Mouse (Mus musculus) CD4-positive naive resting alpha-beta T cell, adult 76 days (primary cell): ENCODE measurements around the gene Hdac6. TPM values are rescaled to one million over a fixed set of nuclear protein-coding genes. Genes with fewer than 3 reads are reported as not detected.

ENCODE experiments used
- total RNA-seq: library from RNA; stranded (reverse); gene quantifications from one replicate; pipeline ENCODE4 v1.2.4, GENCODE M21; 2023

The Hdac6 gene
- 17.4 TPM for total RNA-seq

DNA sequence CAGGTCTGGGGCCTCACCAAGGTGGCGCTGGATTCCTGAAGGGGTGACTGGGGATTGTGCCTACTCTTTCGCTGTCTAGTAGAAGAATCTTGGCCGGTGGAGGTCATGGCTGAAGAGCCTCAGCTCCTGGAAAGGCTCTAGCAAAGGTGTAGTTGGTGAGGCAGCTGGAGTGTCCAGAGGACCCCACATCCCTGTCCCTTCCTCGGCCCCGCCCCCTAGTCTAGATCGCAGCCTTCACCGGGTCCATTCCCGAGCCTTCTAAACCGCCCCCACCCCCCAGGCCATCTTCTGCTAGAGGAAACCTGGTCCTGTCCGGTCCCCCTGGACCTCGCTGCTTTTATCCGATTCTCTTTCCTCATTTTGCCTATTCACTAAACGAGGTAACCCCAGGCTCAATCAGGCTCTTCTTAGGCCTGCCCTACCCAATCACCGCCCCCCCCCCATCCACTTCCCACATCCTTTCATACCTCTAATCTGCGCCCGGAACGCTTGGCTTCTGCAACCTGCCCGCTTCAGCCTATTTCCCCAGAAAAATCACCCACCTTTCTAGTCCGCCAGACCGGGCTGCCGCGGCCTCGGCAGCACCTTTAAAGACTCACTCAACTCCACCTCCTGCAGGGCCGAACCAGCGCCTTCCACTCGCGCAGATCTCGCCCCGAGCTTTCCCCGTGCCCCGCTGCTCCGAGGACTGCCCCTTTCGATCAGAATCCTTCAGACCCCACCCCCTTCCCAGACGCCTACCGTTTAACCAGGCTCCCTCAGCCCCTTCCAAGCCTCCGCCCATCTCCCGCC is at the start of gene Hdac6:
Gene Hdac6 (minus strand): TSS at position 782 of the 792 bp plus-strand sequence.

DNA sequence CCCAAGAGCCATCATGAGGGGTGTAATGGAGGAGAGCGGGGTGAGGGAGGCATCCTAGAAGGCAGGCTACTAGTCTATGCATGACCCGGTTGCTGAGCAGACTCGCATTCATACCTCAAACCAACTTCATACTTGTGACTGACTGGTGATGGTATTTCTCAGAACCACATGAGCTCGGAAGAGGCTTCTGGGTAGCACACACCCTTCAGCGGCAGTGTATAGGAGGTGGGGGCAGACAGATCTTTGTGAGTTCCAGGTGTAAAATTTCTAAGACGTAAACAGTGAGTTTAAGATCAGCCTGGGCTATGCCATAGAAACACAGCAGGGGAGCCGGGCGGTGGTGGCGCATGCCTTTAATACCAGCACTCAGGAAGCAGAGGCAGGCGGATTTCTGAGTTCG is 30.2 kb upstream of the Hdac6 start, which contains the start of gene Gata1:
Gene Gata1 (minus strand): TSS at position 180 of the 400 bp plus-strand sequence.

DNA sequence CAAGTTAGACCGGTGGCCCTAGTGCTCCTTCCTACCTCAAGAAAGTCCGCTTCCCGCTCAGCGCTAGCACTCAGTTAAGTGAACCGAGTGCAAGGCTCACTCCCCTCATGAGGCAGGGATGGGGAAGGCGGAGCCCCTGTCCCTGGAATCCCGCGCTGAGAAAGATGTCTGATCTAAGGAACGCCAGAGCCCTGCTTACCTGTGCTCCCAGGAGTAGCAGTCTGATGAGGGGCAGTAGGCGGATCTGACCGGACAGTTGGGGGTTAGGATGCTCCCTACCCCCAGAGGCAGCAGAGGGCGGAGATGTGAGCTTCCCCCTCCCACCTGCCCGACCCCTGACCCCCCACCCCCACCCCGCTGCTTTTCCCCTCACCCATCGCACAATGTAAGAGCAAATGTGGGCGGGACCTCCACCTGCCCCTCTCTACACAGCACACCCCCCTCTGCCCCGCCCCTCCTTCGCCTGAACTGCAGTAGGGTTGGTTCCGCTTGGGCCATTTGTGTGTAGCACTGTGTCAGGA is 19.4 kb downstream of the Hdac6 start, which contains the start of gene Eras:
Gene Eras (minus strand): TSS at position 338 of the 521 bp plus-strand sequence.

DNA sequence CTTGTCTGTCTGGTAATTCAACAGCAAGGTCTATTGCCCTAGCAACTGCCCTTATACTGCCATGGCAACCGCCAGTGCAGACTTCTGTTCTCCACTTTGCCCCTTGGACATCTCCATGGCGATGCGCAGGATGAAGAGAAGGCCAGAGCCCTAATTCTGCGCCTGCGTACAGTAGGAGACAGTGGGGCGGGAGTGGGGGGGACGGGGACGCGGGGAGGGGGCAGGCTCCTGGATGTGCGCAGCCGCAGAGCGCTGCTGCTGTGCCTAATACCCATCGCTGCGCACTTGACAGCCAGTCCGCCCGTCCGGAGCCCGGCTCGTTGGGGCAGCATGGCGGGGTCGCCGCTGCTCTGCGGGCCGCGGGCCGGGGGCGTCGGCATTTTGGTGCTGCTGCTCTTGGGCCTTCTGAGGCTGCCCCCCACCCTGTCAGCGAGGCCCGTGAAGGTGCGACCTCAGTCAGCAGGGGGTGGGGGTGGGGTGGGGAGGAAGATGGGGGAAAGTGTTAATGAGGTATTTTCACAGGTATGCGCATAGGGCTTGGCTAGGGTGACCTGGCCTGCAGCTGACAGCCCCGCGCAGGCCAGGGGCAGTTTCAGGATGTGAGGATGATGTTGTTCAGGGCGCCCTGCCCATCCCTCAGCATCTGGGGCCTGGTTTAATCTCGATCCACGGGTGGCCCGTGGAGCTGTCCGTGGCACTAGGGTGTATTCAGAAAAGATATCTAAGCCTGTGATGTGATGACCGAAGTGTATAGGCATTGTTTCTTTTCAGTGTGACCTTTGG is 27.9 kb downstream of the Hdac6 start, which contains the start of gene Pcsk1n:
Gene Pcsk1n (plus strand): TSS at position 222 of the 783 bp plus-strand sequence.

DNA sequence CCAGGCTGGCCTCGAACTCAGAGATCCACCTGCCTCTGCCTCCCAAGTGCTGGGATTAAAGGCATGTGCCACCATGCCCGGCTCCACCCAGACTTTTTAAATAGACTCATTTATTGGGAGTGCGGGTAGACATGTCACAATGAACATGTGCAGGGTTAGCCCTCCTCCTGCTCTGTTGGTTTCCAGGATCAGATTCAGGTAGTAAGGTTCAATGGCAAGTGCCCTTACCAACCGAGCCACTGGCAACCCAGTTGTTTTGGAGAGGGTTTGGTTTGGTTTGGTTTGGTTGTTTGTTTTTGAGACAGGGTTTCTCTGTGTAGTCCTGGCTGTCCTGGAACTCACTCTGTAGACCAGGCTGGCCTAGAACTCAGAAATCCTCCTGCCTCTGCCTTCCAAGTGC is 38.4 kb downstream of the Hdac6 start, which contains the start of gene Gm10490:
Gene Gm10490 (plus strand): TSS at position 301 of the 400 bp plus-strand sequence.

DNA sequence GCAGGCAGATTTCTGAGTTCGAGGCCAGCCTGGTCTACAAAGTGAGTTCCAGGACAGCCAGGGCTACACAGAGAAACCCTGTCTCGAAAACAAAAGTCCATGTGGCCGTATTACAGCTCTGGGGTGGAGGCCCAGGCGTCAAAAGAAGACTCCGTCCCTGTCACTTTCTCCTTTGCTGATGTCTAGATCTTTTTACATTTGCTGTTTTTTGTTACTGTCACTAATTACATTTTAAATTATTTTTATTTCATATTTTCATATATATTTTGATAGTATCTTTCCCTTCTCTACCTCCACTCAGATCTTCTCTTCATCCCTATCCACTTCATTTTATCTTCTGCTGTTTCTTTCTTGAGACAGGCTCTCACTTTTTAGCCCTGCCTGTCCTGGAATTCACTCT is 40.0 kb downstream of the Hdac6 start, which contains the start of gene Gm10491:
Gene Gm10491 (minus strand): TSS at position 101 of the 400 bp plus-strand sequence.

DNA sequence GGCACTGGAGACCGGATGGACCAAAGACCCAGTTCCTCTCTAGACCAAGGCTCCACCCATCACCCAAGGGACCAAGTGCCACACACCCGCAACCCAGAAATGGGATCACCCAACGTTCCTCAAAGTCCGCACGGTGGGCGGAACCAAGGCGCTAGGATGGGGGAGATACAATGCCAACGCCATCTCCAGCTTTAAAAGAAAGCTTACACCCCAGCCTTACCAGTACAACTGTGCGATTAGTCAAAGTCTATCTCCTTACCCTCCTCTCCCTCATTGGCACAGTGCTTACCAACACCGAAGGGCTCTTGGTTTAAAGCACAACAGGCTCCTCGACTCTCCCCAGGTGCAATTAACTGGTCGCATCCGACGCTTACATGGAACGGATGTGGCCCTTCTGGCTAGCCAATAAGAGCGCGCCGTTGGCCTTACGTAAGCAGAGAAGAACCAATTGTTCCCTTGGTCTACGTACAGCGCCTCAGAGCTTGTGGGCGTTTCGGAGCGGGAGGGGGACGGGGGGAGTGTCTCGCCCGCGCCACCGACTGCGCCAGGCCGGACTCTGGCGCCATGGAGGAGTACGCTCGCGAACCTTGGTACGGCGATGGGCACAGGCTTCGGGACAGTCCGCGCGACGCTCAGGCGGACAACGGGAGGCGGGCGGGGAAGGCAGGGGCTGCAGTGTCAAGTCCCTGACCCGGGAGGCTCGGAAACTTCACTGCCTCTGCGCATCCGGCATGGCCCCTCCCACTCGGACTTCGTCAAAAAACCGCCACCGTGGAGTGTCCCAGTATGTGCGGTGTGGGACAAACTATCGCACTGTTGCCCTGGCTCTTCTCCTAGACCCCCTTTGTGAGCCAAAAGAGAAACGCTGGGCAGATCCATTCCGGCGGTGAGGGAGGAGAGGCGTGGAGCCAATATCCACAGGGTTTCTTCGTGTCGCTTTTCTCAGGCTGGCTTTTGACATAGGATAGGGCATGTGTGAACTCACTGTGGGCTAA is 48.5 kb downstream of the Hdac6 start, which contains the start of the genes Pqbp1 and Timm17b:
Gene Pqbp1 (minus strand): TSS at position 390 of the 995 bp plus-strand sequence.
Gene Timm17b (plus strand): TSS at position 478 of the 995 bp plus-strand sequence.

DNA sequence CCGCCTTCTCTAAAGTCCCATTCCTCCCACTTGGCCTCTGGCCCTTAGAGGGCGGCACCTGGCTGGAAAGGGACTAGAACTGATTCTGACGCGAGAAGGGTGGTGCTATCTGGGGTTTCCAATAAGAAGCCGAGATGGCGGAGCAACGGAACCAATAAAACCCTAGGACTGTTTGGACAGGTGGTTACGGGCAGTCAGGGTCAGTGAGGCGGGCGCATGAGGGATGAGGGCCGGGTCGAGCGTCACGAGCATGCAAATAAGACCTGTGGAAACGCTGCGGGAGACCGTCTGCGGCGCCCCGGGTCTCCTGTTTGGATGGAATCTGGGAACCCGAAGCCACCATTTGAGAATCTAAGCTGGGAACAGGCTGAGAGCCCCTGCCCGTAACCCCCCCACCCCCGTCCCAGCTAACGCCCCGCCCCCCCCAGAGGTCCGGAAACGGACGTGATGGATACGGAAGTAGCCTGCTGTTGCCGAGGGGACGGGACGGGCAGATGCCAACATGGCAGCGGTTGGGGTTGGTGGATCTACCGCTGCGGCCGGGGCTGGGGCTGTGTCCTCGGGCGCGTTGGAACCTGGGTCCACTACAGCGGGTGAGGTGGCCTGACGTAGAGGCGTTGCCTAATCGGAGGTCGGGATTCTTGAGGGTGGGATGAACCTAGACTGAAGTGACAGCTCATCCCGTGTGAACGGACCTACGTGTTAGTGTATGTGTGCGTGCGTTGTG is 63.7 kb downstream of the Hdac6 start, which contains the start of gene Slc35a2:
Gene Slc35a2 (plus strand): TSS at position 188 of the 727 bp plus-strand sequence.

Other genes with a start within 250 kb of the Hdac6 start
- 131 TPM for gene Wdr45, start 233.6 kb downstream of the Hdac6 start, total RNA-seq
- gene Gm45208, start 225.6 kb downstream of the Hdac6 start, total RNA-seq: not detected
- 13.0 TPM for gene Praf2, start 219.4 kb downstream of the Hdac6 start, total RNA-seq
- gene Ccdc120, start 197.0 kb downstream of the Hdac6 start, total RNA-seq: not detected
- 23.5 TPM for gene Tfe3, start 185.3 kb downstream of the Hdac6 start, total RNA-seq
- gene Gripap1, start 158.1 kb downstream of the Hdac6 start, total RNA-seq: 151 TPM
- 1.4 TPM for gene Kcnd1, start 125.6 kb downstream of the Hdac6 start, total RNA-seq
- 191 TPM for gene Otud5, start 106.5 kb downstream of the Hdac6 start, total RNA-seq
- 44.6 TPM for gene Pim2, start 69.6 kb downstream of the Hdac6 start, total RNA-seq
- 19.1 TPM for gene Slc35a2, start 63.9 kb downstream of the Hdac6 start, total RNA-seq
- 70.6 TPM for gene Pqbp1, start 48.6 kb downstream of the Hdac6 start, total RNA-seq
- gene Timm17b, start 48.5 kb downstream of the Hdac6 start, total RNA-seq: 25.7 TPM
- gene Gm10491, start 40.1 kb downstream of the Hdac6 start, total RNA-seq: not detected
- gene Gm10490, start 38.3 kb downstream of the Hdac6 start, total RNA-seq: not detected
- not detected for gene Pcsk1n, start 28.1 kb downstream of the Hdac6 start, total RNA-seq
- gene Eras, start 19.3 kb downstream of the Hdac6 start, total RNA-seq: not detected
- gene Gata1, start 30.2 kb upstream of the Hdac6 start, total RNA-seq: 3.6 TPM
- gene Glod5, start 70.6 kb upstream of the Hdac6 start, total RNA-seq: not detected
- 27.5 TPM for gene Suv39h1, start 126.9 kb upstream of the Hdac6 start, total RNA-seq
- 98.2 TPM for gene Was, start 142.6 kb upstream of the Hdac6 start, total RNA-seq
- 42.6 TPM for gene Wdr13, start 185.0 kb upstream of the Hdac6 start, total RNA-seq
- 573 TPM for gene Rbm3, start 198.0 kb upstream of the Hdac6 start, total RNA-seq
- 13.6 TPM for gene Tbc1d25, start 228.3 kb upstream of the Hdac6 start, total RNA-seq
- gene Ebp, start 245.6 kb upstream of the Hdac6 start, total RNA-seq: 30.0 TPM